Mouse (Mus musculus): ENCODE data around the gene Gm9117.
"Not testable (repeated sequence)": the region's sequence is repeated elsewhere in the genome, so short reads cannot be mapped to it uniquely, and the experiment has no call there.

The Gm9117 gene

DNA sequence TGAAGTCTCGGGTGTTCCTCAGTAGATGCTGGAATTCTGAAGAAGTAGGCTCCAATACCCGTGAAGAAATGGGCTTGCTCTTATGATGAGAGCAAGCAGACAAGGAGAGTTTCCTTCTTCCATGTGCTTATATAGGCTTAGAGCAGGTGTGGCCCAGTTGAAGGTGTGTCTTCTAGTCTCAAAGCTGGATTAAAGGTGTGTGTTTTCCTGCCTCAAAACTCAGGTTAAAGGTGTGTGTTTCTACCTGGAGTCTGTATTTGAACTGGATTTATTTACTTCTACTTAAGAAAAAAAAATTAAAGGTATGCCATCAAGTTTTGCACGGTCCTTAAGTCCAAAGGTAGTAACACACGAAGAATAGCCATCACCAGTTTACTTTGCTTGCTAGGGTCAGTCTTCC lies at the start of gene Gm9117:
Gene Gm9117 (minus strand): TSS at position 101 of the 400 bp plus-strand sequence.
- not testable (repeated sequence) for DNase-seq

DNA sequence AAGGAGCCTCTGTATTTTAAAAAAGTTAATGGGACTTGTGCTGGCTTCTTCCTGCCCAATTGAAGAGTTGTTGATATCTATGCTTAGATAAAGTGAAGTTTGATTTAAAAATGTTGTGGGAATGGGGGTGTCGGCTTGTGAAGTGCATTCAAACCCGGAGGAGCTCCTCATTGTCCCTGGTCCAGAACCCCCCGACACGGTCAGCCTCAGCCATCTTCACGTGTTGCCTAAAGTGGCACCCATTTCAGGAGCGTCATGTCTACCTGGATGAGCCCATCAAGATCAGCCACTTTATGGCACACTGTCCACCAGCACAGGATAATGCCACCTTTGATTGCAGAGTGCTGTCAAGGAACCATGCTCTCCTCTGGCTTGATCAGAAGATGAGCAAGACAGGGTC lies 25.6 kb upstream of the Gm9117 start:
- DNase-seq: not testable (repeated sequence)

DNA sequence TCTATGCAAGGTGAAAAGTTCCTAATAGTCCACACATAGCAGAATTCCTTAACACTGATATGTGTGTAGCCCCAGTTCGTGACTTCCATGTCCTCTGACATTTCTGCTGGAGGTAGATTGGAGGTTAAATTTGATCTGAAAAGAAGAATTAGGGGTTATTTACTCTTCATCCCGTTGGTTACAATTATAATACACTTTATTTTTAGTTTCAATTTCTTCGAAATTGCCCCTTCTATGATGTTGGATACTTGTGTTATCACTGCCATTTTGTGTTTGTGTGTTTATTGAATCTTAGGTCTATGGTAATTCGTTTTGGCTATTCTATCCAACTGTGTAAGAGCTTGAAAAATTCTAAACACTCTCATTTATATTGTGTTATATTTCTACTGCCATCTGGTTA lies 17.9 kb upstream of the Gm9117 start, which contains the start of gene Tdpoz5:
Gene Tdpoz5 (minus strand): TSS at position 101 of the 400 bp plus-strand sequence.
- not testable (repeated sequence) for DNase-seq

DNA sequence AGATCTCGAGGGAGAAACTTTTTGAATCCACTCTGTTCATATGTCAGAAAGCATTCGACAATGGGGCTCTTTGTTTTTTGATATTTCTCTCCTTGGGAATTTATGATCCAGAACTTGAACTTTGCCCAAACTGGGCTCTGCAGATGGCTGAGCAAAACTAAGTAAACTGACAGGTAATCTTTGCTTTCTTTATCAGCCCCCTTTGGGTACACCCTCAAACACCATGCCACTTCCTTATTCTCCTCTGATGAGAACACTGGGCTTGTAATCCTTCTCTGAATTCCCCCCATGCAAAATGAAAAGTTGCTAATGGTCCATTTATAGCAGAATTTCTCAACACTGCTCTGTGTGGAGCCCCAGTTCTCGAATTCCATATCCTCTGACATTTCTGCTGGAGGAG lies 5.0 kb downstream of the Gm9117 start:
- not testable (repeated sequence) for DNase-seq

Data from right cerebral cortex, adult 18-20 months (tissue).